Mouse (Mus musculus) ovary, postnatal 10 days (tissue): Measurements from ENCODE around the gene Sptbn4.

Experiments
- DNase-seq: peaks from one replicate; pipeline ENCODE4 v3.0.0; 2022; ENCODE audit warnings: low spot score

Gene Sptbn4

GRCm38 (mm10) chr7:27354144-27354543 lies 93.3 kb downstream of the Sptbn4 start:
- no peak for DNase-seq

- no peak for DNase-seq
Observed at GRCm38 (mm10) chr7:27345444-27345843, 102.0 kb downstream of the Sptbn4 start.

GRCm38 (mm10) chr7:27342595-27342994 lies 104.9 kb downstream of the Sptbn4 start:
- DNase-seq, result no peak

- DNase-seq, result no peak
Observed at GRCm38 (mm10) chr7:27339519-27339918, 108.0 kb downstream of the Sptbn4 start.

GRCm38 (mm10) chr7:27339114-27339513 lies 108.4 kb downstream of the Sptbn4 start:
- DNase-seq, result no peak

- no peak for DNase-seq
Observed at GRCm38 (mm10) chr7:27337175-27337853, 110.2 kb downstream of the Sptbn4 start, which contains the start of gene Ltbp4. Gene Ltbp4, minus strand, starts transcription at chr7:27337692.

GRCm38 (mm10) chr7:27335928-27336823 lies 111.3 kb downstream of the Sptbn4 start:
- DNase-seq, result peak; percentile 83

- DNase-seq, result no peak
Observed at GRCm38 (mm10) chr7:27335011-27335720, 112.3 kb downstream of the Sptbn4 start.

- DNase-seq, result no peak
Observed at GRCm38 (mm10) chr7:27334405-27334911, 113.0 kb downstream of the Sptbn4 start.

GRCm38 (mm10) chr7:27333316-27333941 lies 114.1 kb downstream of the Sptbn4 start:
- DNase-seq, result no peak

GRCm38 (mm10) chr7:27332353-27333199 lies 114.9 kb downstream of the Sptbn4 start:
- peak; percentile 78 for DNase-seq

- DNase-seq, result no peak
Observed at GRCm38 (mm10) chr7:27331854-27332253, 115.6 kb downstream of the Sptbn4 start.

GRCm38 (mm10) chr7:27331541-27331851 lies 116.0 kb downstream of the Sptbn4 start:
- no peak for DNase-seq

- peak; percentile 91 for DNase-seq
Observed at GRCm38 (mm10) chr7:27330709-27331540, 116.6 kb downstream of the Sptbn4 start.

GRCm38 (mm10) chr7:27329981-27330380 lies 117.5 kb downstream of the Sptbn4 start:
- DNase-seq, result no peak

GRCm38 (mm10) chr7:27329326-27329947 lies 118.0 kb downstream of the Sptbn4 start:
- DNase-seq, result peak; percentile 68

- DNase-seq, result no peak
Observed at GRCm38 (mm10) chr7:27328648-27329047, 118.8 kb downstream of the Sptbn4 start.

- DNase-seq, result no peak
Observed at GRCm38 (mm10) chr7:27328161-27328560, 119.3 kb downstream of the Sptbn4 start.

- DNase-seq, result no peak
Observed at GRCm38 (mm10) chr7:27327500-27327899, 120.0 kb downstream of the Sptbn4 start.
